Mouse (Mus musculus) liver, embryonic 14.5 days (tissue): Measurements from ENCODE around the gene Hist1h3h. TPM values are rescaled to one million over a fixed set of nuclear protein-coding genes. Genes with fewer than 3 reads are reported as not detected.
"Not testable (repeated sequence)": the region's sequence is repeated elsewhere in the genome, so short reads cannot be mapped to it uniquely, and the experiment has no call there.

Experiments
- ATAC-seq: fragments of 200-750 bp; cut with Nextera tagmentation; 2 replicates; pipeline ENCODE4 v1.8.0; 2017; ENCODE audit warnings: moderate number of reproducible peaks, mild to moderate bottlenecking, moderate library complexity; ENCODE audit not compliant: insufficient read depth
- DNase-seq, 3 experiments: peaks; one replicate each; pipeline ENCODE4 v3.0.0-alpha.2; 2012 to 2013; ENCODE audit warnings: low read depth in 3 of 3, low spot score in 3 of 3
- H3K27ac ChIP-seq: fragments of 300-500 bp; sonication (generic); 2 replicates; pipeline ENCODE4 v1.5.1; 2014; ENCODE audit warnings: moderate library complexity, mild to moderate bottlenecking, control low read depth, inconsistent platforms
- H3K27me3 ChIP-seq: fragments of 300-500 bp; sonication (generic); 2 replicates; pipeline ENCODE4 v1.6.1; 2014; ENCODE audit warnings: mild to moderate bottlenecking, low read length, moderate library complexity; ENCODE audit not compliant: control insufficient read depth, insufficient read depth
- H3K36me3 ChIP-seq: fragments of 300-500 bp; sonication (generic); replicated peaks from 2 replicates; pipeline ENCODE4 v1.6.1; 2014; ENCODE audit warnings: low read depth; ENCODE audit not compliant: control insufficient read depth, insufficient read depth
- H3K4me1 ChIP-seq, 2 experiments: fragments of 200-500 bp in 1 of 2; fragments of 300-500 bp in 1 of 2; sonication (generic) in 1 of 2; replicated peaks; 2 replicates each; pipeline ENCODE4 v1.6.1; 2012 to 2014; ENCODE audit warnings: antibody characterized with exemption in 1 of 2, inconsistent platforms in 1 of 2, low read length in 1 of 2; ENCODE audit not compliant: control insufficient read depth in 2 of 2, insufficient read depth in 2 of 2
- H3K4me2 ChIP-seq: fragments of 300-500 bp; sonication (generic); 2 replicates; pipeline ENCODE4 v1.6.1; 2014; ENCODE audit warnings: low read depth, mild to moderate bottlenecking, control low read depth, moderate library complexity
- H3K4me3 ChIP-seq, 2 experiments: fragments of 200-500 bp in 1 of 2; fragments of 300-500 bp in 1 of 2; sonication (generic) in 1 of 2; 2 replicates each; pipeline ENCODE4 v1.5.1; 2012 to 2014; ENCODE audit warnings: low read depth in 2 of 2, low read length in 2 of 2, mild to moderate bottlenecking in 2 of 2, control low read depth in 1 of 2, inconsistent platforms in 1 of 2, moderate library complexity in 1 of 2; ENCODE audit not compliant: insufficient read depth in 1 of 2
- H3K9ac ChIP-seq: fragments of 300-500 bp; sonication (generic); replicated peaks from 2 replicates; pipeline ENCODE4 v1.6.1; 2014; ENCODE audit warnings: mild to moderate bottlenecking, control low read depth, moderate library complexity
- H3K9me3 ChIP-seq: fragments of 300-500 bp; sonication (generic); 2 replicates; pipeline ENCODE4 v1.6.1; 2016; ENCODE audit warnings: low read length, mixed read lengths; ENCODE audit not compliant: control insufficient read depth
- CTCF ChIP-seq: IDR thresholded peaks from 2 replicates; pipeline ENCODE4 v1.5.1; 2016; ENCODE audit warnings: antibody characterized with exemption, low read depth, control low read depth
- EP300 ChIP-seq: IDR thresholded peaks from 2 replicates; pipeline ENCODE4 v1.6.1; 2016; ENCODE audit warnings: antibody characterized with exemption, low read depth
- WGBS: fragments of 180-500 bp; shearing (Covaris S2); extraction: QIAGEN DNeasy Blood & Tissue Kit; methylation state at CpG from one replicate; pipeline ENCODE4 v1.1.7; 2014; ENCODE audit not compliant: insufficient replicate concordance; 5-methylcytosine and 5-hydroxymethylcytosine counted together
- polyA plus RNA-seq, 2 experiments: library from polyadenylated mRNA; depleted of rRNA in 1 of 2; stranded (reverse) in 1 of 2; unstranded in 1 of 2; fragments of >200 nt; fragmentation: Nextera tagmentation in 1 of 2; extraction: Ambion mirVana in 1 of 2; gene quantifications; 2 replicates each; pipeline versions ENCODE4 v1.2.1 to v1.2.3; 2012 to 2014

Hist1h3h gene
- polyA plus RNA-seq, 2 experiments, result 7.9 to 31.3 TPM

DNA sequence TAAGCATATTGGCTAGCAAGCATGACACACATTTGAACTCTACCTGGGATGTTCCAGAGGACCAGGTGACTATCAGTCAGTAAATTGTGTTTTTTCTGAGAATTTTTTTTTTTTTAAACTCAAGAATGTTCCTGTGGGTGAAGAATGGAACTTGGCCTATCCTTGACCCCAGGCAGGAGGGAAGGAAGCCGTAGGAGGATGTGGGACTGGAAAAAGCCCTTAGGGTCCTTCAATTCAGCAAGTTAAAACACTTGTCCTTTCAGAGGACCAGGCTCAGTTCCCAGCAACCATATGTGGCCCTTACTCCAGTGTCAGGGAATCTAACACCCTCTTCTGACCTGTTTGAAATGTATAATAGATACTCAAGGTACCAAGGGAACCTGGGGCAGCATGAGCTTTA lies 12.1 kb downstream of the Hist1h3h start:
- peaks cover 0 to 7% of the 10 kb centered on the region in 2 experiments; a peak in 3 of 4 replicates for H3K4me1 ChIP-seq
- DNase-seq (no peak), ATAC-seq (no peak)
- no peak overlapping the region for H3K9ac ChIP-seq
- no peak overlapping the region for H3K4me3 ChIP-seq
- no peak overlapping the region for H3K4me2 ChIP-seq
- H3K27ac ChIP-seq, result no peak overlapping the region
- no peak for TF ChIP-seq EP300
- no peak for TF ChIP-seq CTCF
- no peaks in the 10 kb centered on the region for H3K9me3 ChIP-seq
- no peaks in the 10 kb centered on the region for H3K27me3 ChIP-seq
- no peaks in the 10 kb centered on the region for H3K36me3 ChIP-seq
- WGBS, result 69% methylated on average over 1 of the region's 1 CpGs

GRCm38 (mm10) chr13:21733466-21733865 lies 16.0 kb downstream of the Hist1h3h start:
- H3K4me2 ChIP-seq, result no peak overlapping the region; the same call in 1 of the 2 replicates

GRCm38 (mm10) chr13:21734010-21734905 lies 16.8 kb downstream of the Hist1h3h start:
- peaks cover 0 to 7% of the 10 kb centered on the region in 2 experiments; a peak in 3 of 4 replicates for H3K4me1 ChIP-seq
- no peaks in the 10 kb centered on the region for H3K9me3 ChIP-seq
- H3K27me3 ChIP-seq, result no peaks in the 10 kb centered on the region
- peak; percentile 93 for TF ChIP-seq CTCF
- TF ChIP-seq EP300, result 0 out of 2 replicates have a peak, but pooled peaks have one; percentile 38
- DNase-seq (peak; percentile 82 to 84 (median 82)), ATAC-seq (peak; percentile 60)
- peak overlapping the region; percentile 76 for H3K4me2 ChIP-seq
- peak overlapping the region; percentile 56 to 59 for H3K4me3 ChIP-seq
- H3K27ac ChIP-seq, result peak overlapping the region; percentile 92
- WGBS, result 1% methylated on average over 21 of the region's 21 CpGs
- H3K9ac ChIP-seq, result peak overlapping the region; percentile 90
- no peaks in the 10 kb centered on the region for H3K36me3 ChIP-seq

More at GRCm38 (mm10) chr13:21733466-21733865, 16.0 kb downstream of the Hist1h3h start:
- Histone ChIP-seq H3K9ac (peak overlapping the region; percentile 90), H3K36me3 (no peaks in the 10 kb centered on the region), H3K4me1 (peaks cover 0 to 7% of the 10 kb centered on the region in 2 experiments; a peak in 3 of 4 replicates), H3K27me3 (no peaks in the 10 kb centered on the region), H3K4me3 (no peak overlapping the region), H3K9me3 (no peaks in the 10 kb centered on the region), H3K27ac (peak overlapping the region; percentile 92)
- WGBS, result 77% methylated on average over 5 of the region's 5 CpGs
- TF ChIP-seq EP300 (no peak), CTCF (peak; percentile 40)
- no peak for ATAC-seq
- no peak for DNase-seq

DNA sequence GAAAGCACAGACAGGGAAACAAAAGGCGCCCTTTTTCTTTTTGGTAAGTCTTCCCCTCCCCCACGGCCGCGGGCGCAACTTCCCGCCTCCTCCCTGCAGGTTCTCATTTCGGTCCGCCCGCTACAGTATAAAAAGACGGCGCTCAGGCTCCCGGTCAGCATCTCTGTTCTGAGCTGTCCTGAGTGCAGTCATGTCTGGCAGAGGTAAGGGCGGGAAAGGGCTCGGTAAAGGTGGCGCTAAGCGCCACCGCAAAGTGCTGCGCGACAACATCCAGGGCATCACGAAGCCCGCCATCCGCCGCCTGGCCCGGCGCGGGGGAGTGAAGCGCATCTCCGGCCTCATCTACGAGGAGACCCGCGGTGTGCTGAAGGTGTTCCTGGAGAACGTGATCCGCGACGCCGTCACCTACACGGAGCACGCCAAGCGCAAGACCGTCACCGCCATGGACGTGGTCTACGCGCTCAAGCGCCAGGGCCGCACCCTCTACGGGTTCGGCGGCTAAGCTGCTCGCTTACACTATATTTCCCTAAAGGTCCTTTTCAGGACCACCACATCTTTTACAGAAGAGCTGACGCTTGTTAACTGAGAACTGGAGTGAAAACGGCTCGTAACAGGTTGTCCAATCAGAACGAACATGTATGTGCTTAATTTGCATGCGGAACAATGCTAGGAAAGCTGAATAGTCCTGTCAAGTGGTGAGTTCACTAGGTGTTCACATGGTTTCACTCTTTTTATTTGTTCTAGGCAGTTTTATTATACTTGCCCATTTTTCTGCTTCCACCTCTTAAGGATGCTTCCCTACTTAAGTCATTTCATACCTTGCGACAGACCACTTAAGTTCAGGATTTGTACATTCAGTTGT lies 17.7 kb downstream of the Hist1h3h start, which contains the start of gene Hist1h4j:
TSS of gene Hist1h4j (plus strand) at position 159 of the 862 bp plus-strand sequence.
- H3K9ac ChIP-seq, result peak within 1 kb of the TSS; percentile 90
- not testable (repeated sequence) for H3K4me1 ChIP-seq, H3K27me3 ChIP-seq, H3K9me3 ChIP-seq, H3K36me3 ChIP-seq
- TF ChIP-seq CTCF (0 out of 2 replicates have a peak, but pooled peaks have one; percentile 6), EP300 (peak; percentile 86)
- peak; percentile 88 for ATAC-seq
- H3K4me2 ChIP-seq, result peak within 1 kb of the TSS; percentile 76
- 0% methylated on average over 43 of the region's 56 CpGs for WGBS
- peak within 1 kb of the TSS; percentile 56 to 59 for H3K4me3 ChIP-seq
- peak within 1 kb of the TSS; percentile 92 for H3K27ac ChIP-seq
- peak; percentile 81 to 83 (median 82) for DNase-seq
